Mouse (Mus musculus) ES-E14 (cell line): ENCODE results near the gene Map4k1. TPM values are rescaled to one million over a fixed set of nuclear protein-coding genes. Genes with fewer than 3 reads are reported as not detected.

Source experiments
- DNase-seq: peaks from one replicate; pipeline ENCODE4 v3.0.0-alpha.2; 2013; ENCODE audit warnings: low read depth, low spot score
- H3K27ac ChIP-seq: 2 replicates; pipeline ENCODE4 v1.5.1; 2012; ENCODE audit warnings: low read depth, mild to moderate bottlenecking, low read length, moderate library complexity, mixed read lengths; ENCODE audit not compliant: poor library complexity, insufficient read depth, severe bottlenecking
- H3K36me3 ChIP-seq: 2 replicates; pipeline ENCODE4 v1.6.1; 2012; ENCODE audit warnings: mild to moderate bottlenecking, low read length, moderate library complexity, mixed read lengths; ENCODE audit not compliant: control insufficient read depth, poor library complexity, insufficient read depth, severe bottlenecking
- H3K4me1 ChIP-seq, 2 experiments: fragments of 150-350 bp in 1 of 2; sonication (generic) in 1 of 2; 2 replicates each; pipeline ENCODE4 v1.6.1; 2012; ENCODE audit warnings: low read length in 2 of 2, mild to moderate bottlenecking in 1 of 2, mixed read lengths in 1 of 2; ENCODE audit not compliant: control insufficient read depth in 2 of 2, insufficient read depth in 2 of 2, poor library complexity in 1 of 2
- H3K4me3 ChIP-seq, 2 experiments: fragments of 150-350 bp in 1 of 2; sonication (generic) in 1 of 2; 2 replicates each; pipeline ENCODE4 v1.5.1; 2012; ENCODE audit warnings: low read length in 2 of 2, low read depth in 1 of 2, mild to moderate bottlenecking in 1 of 2, mixed read lengths in 1 of 2; ENCODE audit not compliant: insufficient read depth in 1 of 2, poor library complexity in 1 of 2, severe bottlenecking in 1 of 2
- H3K9ac ChIP-seq: 2 replicates; pipeline ENCODE4 v1.6.1; 2012; ENCODE audit warnings: low read depth, mild to moderate bottlenecking, low read length, mixed read lengths; ENCODE audit not compliant: poor library complexity, insufficient read depth, severe bottlenecking
- H3K9me3 ChIP-seq: fragments of 150-350 bp; sonication (generic); 2 replicates; pipeline ENCODE4 v1.6.1; 2012; ENCODE audit warnings: low read depth, mild to moderate bottlenecking, low read length; ENCODE audit not compliant: control insufficient read depth, insufficient read depth
- CHD2 ChIP-seq: IDR thresholded peaks from 2 replicates; pipeline ENCODE4 v1.6.1; 2014; ENCODE audit warnings: mild to moderate bottlenecking, low read depth, low read length, inconsistent platforms
- HCFC1 ChIP-seq: IDR thresholded peaks from 2 replicates; pipeline ENCODE4 v1.6.1; 2012; ENCODE audit warnings: low read length, inconsistent platforms, borderline replicate concordance; ENCODE audit not compliant: insufficient read depth
- MAFK ChIP-seq: IDR thresholded peaks from 2 replicates; pipeline ENCODE4 v1.6.1; 2014; ENCODE audit warnings: mild to moderate bottlenecking, low read depth, low read length, inconsistent platforms; ENCODE audit not compliant: insufficient read depth
- ZC3H11A ChIP-seq: IDR thresholded peaks from 2 replicates; pipeline ENCODE4 v1.6.1; 2012; ENCODE audit warnings: low read depth, mild to moderate bottlenecking, inconsistent platforms, low read length, borderline replicate concordance
- ZNF384 ChIP-seq: IDR thresholded peaks from 2 replicates; pipeline ENCODE4 v1.6.1; 2012; ENCODE audit warnings: low read depth, low read length, inconsistent platforms
- in situ Hi-C, 2 experiments: fragments of 600-800 bp; cut with MboI; formaldehyde crosslinking; loops; one replicate each; pipeline ENCODE4 v1.15.1; 2025; ENCODE audit warnings: low sequenced_read_pairs in 2 of 2, inconsistent platforms in 1 of 2; ENCODE audit not compliant: unreplicated experiment in 2 of 2
- total RNA-seq: library from RNA; depleted of rRNA; stranded (reverse); fragments of 300-350 nt; gene quantifications from 2 replicates; pipeline ENCODE4 v1.2.3, GENCODE M21; 2012

The Map4k1 gene
- total RNA-seq, 1 experiment = 14.8 TPM

DNA sequence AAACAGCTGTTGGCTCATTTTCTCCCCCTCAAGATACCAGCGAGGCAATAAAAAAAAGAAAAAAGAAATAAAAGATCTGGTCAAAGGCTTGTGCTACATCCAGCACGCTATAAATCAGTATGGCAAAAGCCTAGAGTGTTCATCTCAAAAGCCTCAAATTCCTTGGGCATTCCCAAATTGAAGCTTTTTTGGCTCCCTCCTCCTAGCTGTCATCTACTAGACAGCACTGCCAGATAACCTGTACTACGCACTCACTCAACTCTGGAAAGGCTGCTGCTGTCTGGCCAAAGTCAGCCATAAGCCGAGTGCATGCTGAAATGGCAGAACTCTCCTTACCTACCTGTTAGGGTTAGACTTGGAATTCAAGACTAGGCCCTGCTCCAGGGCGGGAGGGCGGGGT lies 24.6 kb upstream of the Map4k1 start:
- DNase-seq = no peak
- H3K4me1 ChIP-seq = peaks cover 14 to 26% of the 10 kb centered on the region in 2 experiments
- no peak overlapping the region for H3K9ac ChIP-seq
- no peak overlapping the region for H3K4me3 ChIP-seq
- H3K9me3 ChIP-seq = no peaks in the 10 kb centered on the region
- in situ Hi-C loops = no loop called here
- peaks cover 3% of the 10 kb centered on the region; the same call in 1 of the 2 replicates for H3K36me3 ChIP-seq
- TF ChIP-seq ZNF384 (no peak), CHD2 (no peak), MAFK (no peak), ZC3H11A (no peak), HCFC1 (no peak)
- H3K27ac ChIP-seq = no peak overlapping the region

DNA sequence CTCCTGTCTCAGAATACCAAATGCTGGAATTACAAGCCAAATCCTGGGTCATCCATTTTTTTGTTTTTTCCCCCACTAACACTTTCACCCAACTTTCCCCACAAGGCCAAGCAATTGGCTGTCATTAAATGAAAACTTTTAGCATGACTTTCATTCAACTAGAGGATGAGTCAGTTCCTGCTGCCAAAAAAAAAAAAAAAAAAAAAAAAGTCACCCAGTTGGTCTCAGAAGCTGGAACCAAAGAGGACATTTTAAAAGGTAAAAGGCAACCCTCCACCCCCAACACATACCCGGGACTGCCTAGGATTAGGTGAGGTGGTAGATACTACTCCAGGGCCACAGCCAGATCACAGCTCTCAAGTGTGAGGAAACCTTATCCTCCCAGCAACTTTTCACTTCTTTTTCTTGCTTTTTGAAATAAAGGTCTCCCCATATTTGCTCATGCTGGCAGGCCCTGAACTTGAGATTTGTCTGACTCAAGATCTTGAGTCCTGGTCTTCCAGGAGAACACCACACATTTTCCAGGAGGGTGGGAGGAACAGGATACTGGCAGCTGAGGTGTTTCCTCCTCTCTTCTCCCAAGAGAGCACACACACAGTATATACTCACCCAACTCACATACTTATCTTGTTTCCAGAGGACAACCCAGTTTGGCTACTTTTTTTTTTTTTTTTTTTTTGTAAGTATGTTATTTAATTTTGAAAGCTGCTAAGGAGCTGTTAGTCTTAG lies 23.7 kb upstream of the Map4k1 start:
- Histone ChIP-seq H3K9ac (no peak overlapping the region), H3K36me3 (no peaks in the 10 kb centered on the region), H3K4me3 (no peak overlapping the region), H3K4me1 (peaks cover 13 to 24% of the 10 kb centered on the region in 2 experiments), H3K9me3 (no peaks in the 10 kb centered on the region), H3K27ac (no peak overlapping the region)
- TF ChIP-seq ZNF384 (peak; percentile 28; the same call in 1 of the 2 replicates), ZC3H11A (no peak)
- DNase-seq = no peak
- in situ Hi-C loops = no loop called here

DNA sequence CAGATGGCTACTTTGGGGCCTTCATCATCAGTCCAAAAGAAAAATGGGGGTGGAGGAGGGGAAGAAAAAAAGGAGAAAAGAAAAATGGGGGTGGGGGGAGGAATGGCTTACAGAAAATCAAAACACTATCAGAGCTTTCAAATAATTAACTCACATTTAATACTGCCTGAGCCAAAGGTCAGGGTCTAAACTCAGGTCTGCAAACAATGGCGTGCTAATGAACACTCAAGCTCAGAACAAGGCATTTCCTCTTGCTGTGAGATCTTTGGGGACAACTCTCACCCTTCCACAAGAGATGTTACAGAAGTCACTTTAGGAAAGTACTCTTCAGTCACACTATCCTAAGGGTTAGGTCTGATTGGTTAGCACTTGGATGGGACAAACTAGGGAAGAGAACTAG lies 23.1 kb upstream of the Map4k1 start:
- in situ Hi-C loops = no loop called here
- no peak for DNase-seq
- TF ChIP-seq ZNF384 (no peak), MAFK (no peak), HCFC1 (no peak), CHD2 (no peak), ZC3H11A (no peak)
- Histone ChIP-seq H3K9me3 (no peaks in the 10 kb centered on the region), H3K36me3 (no peaks in the 10 kb centered on the region), H3K27ac (no peak overlapping the region), H3K4me3 (no peak overlapping the region), H3K4me1 (peaks cover 13 to 21% of the 10 kb centered on the region in 2 experiments), H3K9ac (no peak overlapping the region)

DNA sequence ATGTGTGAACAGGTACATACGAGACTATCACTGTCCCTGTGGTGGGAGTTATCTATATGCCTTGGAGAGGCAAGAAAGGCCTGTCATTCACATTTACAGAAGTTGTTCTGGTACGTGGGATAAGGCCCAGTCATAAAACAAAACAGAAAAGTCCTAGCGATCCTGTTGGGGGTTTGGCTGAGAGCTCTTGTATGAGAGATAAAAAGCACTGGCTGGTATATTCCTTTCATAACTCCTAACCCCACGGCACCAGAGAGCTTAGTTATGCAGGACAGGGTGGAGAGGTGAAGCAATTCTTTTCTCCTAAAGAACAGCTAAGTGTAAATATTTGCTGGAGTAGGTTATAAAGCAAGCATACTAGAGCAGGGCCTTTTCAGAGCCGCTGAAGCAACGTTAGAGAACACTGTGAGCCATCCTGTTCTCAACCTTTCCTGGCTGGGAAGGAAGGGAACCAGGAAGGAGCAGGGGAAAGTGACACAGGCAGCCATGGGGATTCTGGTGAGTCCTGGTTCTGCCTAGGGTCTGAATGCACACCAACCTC lies 22.3 kb upstream of the Map4k1 start:
- Histone ChIP-seq H3K4me1 (peaks cover 15 to 18% of the 10 kb centered on the region in 2 experiments), H3K27ac (no peak overlapping the region), H3K4me3 (peak overlapping the region; percentile 87 to 89; a peak in 3 of 4 replicates), H3K9ac (peak overlapping the region; percentile 45), H3K9me3 (no peaks in the 10 kb centered on the region), H3K36me3 (no peaks in the 10 kb centered on the region)
- no peak for TF ChIP-seq CHD2
- no peak for TF ChIP-seq ZC3H11A
- TF ChIP-seq HCFC1 = no peak
- TF ChIP-seq MAFK = no peak
- TF ChIP-seq ZNF384 = no peak
- in situ Hi-C loops = no loop called here
- no peak for DNase-seq
